Mouse (Mus musculus) WW6 (cell line): Measurements from ENCODE around the gene Cemip.

Experiments used
- DNase-seq: peaks from one replicate; pipeline ENCODE4 v3.0.0-alpha.2; 2013; ENCODE audit warnings: low read depth, low spot score

The Cemip gene

DNA sequence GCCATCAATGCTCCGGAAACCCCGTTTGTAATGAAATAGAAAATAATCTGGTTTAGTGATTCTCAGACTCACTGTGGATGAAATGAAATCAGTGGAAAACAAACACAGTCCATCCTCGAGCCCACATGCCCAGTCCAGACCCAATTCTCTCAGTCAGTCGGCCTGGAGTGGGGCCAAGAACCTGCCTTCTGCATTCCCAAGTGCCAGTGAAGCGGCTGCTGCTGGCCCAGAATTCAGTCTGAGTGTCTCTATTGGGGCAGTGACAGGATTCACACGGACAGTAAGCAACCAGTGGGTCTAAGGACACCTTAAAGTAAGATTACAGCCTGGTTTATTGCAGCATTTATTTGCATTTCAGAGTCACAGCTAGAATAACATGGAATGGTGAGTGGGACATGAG, 10.2 kb upstream of the Cemip start:
- DNase-seq, result no peak

DNA sequence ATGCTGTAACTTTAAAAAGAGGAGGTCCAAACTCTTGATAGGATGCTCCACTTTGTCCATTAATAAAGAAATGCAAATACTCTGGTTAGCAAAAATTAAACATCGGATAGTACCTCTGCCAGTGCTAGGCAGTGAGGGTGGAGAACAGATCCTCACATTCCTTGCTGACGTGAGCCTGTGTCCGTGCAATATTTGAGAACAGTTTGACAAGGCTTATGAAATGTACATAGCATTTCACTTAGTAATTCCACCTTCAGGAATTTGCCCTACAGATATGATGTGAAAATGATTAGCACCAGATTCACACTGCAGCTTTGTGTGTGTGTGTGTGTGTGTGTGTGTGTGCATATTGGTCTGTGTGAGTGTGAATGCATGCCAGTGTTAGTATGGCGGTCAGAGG, 4.5 kb upstream of the Cemip start:
- DNase-seq, result no peak

DNA sequence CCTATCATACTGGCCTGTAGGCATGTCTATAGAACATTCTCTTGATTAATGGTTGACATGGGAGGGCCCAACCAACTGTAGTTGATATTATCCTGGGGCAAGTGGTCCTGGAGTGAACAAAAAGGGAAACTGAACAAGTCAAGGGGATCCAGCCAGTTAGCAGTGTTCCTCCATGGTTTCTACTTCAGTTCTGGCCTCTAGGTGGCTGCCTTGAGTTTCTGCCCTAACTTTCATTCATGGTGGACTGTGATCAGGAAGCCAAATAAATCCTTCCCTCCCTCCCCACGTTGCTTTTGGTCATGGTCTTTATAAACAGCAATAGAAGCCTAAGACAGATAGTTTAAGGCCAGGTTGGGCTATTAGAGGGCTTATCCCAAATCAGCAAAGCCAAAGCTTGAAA, 3.5 kb upstream of the Cemip start:
- no peak for DNase-seq

DNA sequence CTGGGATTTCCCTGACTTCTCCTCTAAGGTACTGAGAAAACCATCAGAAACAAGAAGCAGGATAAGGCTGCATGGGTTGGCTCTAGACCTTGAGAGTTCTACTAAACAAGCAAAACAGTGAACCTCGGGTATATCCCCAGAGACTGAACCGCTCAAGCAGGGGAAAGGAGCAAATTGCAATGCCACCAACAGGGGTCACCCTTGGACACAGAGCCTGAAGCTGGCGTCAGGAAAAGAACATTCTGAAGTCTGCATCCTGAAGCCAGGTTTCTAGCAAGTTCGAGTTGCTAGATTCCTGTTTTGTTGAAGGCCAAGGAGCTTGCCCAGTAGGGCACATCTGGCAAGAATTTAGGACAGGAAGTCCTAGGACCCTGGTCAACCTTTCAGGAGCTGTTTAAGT, 2.7 kb upstream of the Cemip start:
- peak; percentile 46 for DNase-seq

DNA sequence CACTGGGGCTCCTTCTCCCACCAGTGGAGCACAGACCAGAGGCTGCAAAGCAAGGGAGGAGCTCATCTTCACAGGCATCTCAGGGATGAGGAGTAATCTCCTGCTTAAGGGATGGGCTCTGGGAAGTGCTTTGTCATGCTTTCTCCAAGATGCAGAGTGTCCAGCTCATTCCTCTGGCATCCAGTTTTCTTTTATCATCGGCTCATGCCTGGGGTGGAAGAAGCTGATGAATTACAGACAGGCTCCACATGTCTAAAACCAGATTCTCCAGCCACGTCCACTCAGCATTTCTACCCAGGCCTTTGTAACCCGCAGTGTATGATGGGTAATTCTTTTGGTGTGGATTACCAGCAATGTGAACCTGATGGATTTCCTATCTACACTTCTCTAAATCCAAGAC, 1.9 kb upstream of the Cemip start:
- DNase-seq, result no peak

DNA sequence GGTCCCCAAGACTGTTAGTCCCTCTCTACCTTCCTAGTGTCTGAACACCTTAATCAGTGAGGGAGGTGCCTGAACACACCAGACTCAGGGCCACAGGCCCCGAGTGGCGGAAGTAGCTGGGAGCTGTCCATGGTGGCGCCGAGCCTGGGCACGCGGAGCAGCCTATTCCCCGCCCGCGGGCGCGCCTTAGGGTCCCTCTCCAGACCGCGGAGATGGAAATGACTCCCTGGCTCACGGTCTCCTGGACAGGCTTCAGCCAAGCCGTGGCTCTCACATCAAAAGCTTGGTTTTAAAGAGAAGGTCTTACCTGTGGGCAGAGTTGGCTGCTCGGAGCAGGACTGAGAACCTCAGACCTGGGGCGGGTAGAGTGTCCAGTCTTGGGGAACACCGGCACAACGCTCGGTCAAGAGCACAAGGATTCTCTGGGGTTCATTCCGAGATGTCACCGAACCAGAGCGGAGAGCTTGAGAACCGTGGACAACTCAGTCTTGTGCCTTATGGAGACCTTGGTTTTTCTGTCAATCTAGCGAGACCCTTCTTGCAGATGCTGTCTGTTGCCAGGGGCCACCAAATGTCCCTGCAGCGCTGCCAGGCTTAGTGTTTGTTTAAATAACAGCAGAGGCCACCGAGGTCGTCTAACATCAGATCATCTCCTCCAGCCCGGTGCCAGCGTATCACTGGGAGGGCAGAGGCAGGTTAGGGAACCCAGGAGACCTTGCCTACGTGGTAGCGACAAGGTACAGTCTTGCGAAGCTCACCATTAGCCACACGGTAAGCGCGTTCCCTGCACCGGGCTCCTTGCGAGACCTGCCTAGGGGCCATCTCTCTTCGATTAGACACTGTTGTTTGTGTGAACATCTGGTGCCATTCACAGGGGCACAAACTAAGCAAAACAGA, 1.0 kb downstream of the Cemip start:
- peak; percentile 24 for DNase-seq

DNA sequence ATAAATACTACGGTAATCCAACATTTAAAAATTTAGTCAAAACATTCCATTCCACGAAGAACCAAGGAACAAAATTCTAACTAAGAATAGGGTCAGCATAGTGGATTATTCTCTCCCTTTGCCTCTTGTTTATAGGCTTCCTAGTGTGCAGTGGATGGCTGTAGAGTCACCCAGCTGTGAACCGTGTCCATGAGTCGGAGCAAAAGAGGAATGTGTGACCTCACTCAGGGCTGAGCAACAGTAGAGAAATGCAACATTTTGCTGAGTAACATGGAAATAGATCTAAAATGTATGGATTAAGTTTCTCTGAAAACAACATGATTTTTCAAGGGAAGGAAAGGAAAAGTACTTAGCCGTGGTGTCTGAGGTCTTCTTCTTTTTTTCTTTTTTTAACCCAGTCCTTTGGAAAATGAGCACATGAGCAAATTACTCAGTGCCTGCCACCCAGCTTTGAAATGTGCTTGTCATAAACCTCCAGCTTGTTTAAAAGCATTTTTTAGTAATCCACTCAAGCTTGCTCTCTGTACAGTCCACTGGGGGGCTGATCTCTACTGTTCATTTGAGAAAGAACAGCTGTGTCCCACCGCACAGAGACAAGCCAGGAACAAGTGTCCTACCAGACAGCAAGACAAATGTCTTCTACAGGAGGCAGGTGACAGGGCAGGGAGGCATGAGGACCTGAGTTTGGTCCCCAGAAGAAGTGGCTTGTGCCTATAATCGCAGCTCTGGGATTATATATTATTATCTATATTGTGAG, 8.9 kb downstream of the Cemip start:
- no peak for DNase-seq

DNA sequence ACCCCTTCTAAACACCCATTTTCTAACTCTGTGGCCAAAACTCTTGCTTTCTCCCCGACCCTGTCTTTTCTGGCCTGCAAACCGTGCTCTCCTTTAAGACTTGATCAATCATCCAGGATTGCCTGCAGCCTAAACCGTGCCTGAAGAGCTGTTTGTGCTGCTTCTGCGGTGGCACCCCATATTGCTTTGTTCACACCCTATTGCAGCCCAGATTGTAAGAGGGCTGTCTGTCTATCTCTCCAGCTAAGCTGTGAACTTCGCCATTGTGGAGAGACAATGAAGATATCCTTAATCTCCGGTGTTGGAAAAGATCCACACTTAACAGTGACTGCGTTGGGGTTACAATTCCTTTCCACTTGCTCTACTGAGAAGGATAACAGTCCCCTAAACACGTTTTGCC, 12.0 kb downstream of the Cemip start:
- no peak for DNase-seq

DNA sequence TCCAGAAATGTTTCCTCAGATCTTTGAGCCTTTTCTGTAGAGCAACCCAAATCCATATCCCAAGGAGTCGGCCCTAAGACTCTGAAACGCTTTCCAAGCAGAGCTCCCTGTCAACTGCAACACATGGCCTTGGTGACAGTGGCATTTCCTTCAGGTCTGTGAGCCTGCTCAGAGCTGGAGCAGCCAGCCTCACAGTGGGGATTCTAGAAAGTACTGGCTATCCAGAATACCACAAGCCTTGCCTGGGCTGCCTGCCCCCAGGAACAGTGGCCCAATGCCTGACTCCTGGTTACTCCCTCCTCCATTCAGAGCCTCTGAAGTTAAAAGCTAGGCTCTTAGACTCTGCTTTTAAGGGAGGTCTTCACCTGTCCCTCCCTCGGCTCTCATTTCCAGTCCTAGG, 12.4 kb downstream of the Cemip start:
- DNase-seq, result no peak

DNA sequence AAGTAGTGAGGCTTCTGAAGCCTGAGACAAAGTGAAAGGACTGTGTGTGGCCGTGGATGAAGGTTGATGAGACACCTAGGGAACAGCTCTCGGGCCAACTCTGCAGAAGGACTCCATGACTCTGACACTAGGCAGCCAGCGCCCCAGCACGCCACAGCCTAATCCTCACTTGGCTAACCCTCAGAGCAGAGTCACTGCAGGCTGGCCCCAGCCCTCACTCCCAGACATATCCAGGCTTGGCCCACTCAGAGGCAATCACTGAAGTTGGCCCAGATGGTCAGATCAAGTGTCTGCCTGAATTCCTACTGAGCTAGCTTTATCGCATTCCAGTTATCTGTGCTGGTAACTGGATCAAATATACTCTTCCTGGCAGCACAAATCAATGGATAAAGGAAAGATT, 17.4 kb downstream of the Cemip start:
- DNase-seq, result no peak

DNA sequence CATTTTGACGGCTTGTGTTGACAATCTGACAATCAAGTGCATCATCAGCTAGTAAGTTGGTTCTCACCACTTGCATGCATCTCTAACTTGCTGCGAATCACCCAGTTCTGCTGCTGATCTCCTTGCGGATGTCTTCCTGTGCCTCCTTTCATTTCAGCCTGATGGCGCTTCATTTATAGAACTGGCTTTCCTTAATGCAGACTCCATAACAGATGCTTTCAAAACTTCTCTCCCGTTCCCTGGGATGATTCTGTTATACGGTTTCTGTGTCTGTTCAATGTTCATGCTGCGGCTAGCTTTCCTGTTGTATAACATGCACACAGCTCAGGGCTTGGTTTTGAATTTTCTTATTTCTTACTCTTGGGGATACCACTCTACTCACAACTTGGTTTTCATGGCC, 26.5 kb downstream of the Cemip start:
- DNase-seq, result no peak

DNA sequence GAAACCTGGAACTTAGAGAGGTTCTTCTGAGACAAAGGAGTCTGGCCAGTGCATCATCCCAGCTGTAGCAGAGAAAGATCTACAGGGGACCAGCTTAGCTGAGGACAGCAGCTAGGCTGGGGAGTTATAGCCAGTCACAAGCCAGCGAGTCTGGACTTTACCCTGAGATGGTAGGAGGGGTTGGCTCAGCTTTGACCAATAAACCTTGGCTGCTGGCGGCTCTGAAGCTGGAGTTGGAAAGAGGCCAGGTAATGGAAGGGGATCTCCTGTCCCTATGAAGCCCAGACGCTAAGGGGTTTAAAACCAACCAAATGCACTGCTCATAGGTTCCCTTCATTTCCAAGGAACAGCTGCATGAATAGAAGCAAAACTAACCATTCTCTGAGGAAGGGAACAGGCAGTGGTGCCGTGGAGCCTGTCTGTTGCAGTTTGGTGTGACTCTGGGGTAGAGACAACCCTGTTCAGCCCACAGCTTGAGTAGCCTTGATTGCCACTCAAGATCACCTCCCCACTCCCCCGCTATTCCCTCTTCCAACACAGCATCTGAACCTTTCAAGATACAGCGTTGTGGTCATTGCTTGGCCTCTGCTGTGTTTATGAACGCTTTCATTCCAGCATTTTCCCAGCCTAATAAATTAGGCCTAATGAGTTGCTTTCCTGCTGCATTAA, 30.2 kb downstream of the Cemip start:
- DNase-seq, result no peak

DNA sequence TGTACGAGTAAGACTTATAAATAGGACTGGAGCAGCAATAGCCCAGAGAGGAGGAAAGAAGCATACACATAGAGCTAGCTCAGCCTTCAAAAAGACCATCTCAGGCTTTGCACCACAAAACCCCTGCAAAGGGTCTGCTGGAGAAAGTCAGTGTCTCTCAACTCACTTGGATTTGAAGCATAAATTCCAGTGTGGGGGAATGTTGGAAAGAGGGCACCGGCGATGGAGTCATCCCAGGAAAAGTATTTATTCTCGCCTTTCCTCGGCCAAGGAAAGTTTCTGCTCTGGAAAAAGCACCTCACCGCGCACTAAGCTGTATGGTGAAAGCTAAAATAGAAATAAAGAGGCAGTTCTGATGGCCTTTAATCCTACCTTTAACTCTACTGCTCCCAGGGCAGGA, 32.4 kb downstream of the Cemip start:
- DNase-seq, result no peak

DNA sequence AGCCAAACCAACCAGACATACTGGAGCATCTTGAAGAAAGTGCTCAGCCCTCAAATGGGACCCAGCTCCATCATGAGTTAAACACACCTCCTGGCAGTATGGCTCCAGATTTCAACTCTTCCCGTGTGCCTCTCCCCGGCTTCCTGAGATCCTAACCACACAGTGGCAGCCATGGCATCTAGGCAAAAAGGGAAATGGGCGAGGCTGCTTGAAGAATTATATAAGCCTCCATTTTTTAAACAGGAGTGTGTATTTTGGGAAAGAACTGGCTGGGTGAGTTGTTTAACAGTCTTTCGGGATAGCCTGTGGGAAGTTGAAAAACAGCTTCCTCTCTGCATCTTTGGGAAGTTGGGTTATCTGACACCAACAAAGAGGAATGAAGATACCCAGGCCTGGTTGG, 34.9 kb downstream of the Cemip start:
- DNase-seq, result no peak

DNA sequence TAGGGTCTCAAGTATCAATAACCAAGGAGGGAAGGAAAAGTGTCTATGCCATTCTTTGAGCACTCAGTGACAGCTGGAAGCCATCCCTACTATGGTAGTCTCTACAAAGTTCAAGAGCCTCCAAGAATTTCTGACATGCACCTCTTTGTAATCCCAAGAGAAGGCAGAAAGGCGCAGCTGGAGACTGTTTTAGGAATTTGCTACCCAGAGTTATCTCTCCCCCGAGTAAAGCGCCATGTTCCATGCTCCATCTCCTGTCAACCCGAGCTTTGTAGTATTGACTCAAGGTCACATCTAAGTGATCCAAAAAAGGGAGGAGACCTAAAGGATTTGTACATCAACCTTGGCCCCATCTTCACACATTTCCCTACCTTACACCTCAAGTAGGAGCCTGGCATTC, 40.8 kb downstream of the Cemip start:
- DNase-seq, result no peak

DNA sequence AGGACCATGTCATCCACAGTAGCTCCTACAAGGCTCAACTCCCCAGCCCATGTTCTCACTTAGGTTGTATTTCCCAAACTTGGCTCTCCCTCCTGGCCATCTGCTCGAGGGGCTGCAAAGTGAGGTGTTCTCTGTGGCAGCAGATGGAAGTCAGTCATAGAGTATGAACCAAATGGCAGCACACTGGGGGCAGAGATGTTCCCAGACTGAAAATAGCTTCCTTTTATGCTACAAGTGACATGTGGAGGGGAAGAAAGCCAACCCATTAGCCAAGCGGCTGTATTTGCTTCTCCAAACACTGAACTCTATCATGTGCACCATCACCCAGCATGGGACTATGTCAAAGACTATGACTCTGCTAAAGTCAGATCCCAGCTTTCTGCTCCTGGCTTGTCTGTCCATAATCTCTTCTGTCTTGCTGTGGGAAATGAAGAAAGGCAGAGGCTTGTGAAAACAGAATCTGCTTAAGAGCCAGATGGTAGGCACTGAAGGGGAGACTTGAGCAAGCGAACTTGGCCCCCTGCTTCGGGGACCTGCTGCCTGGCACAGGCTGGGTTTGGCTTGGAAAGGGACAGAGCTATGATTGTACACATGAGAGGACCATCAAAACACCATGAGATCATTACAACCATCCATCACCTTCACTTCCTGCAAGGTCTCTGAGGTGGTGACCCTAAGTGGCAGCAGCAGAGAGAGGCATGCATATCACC, 41.6 kb downstream of the Cemip start:
- no peak for DNase-seq

DNA sequence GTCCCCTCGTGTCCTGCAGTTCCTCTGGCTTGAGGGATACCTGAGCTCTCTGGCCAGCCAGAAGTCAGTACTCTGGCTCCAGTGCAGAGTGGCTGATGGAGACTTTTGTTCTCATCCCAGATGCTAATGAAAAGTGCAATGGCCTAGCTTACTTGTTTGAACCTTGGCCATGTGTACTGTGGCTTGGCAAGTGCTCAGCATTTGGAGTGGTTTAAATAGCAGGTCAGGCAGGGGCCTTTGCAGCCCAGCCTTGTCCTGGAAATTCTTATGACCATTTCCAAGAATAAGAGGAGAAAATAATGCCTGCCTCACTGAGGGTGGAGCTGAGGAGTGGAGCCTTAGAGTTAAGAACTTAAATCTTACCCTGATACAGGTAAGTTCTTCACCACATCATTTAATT, 43.6 kb downstream of the Cemip start:
- DNase-seq, result no peak

DNA sequence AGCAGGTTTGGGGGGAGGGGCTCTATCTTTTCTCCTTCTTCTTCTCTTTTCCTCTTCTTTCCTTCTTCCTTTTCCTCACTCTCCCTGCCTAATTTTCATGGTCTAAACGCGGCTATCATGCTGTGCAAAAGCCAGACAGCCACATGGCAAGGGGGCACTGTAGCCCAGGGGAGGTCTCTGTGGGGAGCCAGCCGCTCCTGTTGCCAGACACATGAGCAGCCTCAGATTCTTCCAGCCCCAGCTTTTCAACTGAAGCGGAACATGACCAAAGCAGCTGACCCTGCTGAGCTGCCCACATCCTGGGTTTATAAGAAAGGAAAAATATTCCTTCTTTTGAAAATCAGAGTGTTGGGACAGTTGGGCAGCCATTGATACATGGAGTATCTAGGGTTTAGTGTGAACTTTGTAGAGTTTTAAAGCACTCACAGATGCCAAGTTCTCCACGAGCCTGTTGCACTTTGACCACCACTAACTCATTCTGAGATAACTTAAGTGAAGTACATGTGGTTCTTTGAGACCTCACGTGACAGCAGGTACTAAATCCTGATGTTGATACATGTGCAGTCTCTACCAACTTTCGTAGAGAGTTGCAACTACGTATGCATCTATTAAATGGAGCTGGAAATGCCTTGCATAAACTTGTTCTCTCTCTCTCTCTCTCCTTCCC, 46.3 kb downstream of the Cemip start:
- no peak for DNase-seq

DNA sequence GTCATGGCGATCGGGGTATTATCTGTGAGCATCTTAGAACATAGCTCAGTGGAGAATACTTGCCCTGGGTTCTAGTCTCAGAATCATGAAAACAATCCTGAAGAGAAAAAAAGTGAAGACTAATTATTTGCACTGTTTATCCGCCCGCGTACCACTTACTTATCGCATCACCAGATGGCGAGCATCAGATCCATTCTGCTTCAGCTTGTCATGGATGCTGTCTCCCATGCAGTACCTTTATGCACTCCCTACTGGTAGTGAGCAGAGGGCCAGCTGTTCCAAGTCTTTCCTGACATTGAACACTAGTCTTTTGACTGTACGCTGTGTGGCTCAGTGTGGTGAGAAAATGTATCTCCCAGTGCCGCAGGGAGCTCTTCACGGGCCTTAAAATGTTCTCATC, 47.7 kb downstream of the Cemip start:
- no peak for DNase-seq

DNA sequence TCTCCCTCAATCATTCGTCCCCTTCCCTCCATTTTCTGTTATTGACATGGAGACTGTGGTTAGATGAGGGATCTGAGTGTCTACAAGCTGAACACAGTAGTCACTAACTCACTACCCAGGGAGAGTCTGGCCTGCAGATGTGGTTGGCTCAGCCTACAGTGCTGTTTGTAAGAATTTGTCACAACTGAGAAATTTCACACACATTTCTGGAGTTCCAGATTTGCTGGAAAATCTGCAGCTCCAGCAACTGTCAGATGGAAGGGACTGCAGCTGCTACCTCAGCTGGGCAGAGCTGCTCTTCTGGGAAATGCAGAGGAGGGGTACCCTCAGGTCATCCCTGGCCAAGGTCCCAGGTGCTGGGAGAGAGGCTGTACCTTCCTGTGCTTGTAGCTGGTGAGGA, 53.5 kb downstream of the Cemip start:
- DNase-seq, result no peak

DNA sequence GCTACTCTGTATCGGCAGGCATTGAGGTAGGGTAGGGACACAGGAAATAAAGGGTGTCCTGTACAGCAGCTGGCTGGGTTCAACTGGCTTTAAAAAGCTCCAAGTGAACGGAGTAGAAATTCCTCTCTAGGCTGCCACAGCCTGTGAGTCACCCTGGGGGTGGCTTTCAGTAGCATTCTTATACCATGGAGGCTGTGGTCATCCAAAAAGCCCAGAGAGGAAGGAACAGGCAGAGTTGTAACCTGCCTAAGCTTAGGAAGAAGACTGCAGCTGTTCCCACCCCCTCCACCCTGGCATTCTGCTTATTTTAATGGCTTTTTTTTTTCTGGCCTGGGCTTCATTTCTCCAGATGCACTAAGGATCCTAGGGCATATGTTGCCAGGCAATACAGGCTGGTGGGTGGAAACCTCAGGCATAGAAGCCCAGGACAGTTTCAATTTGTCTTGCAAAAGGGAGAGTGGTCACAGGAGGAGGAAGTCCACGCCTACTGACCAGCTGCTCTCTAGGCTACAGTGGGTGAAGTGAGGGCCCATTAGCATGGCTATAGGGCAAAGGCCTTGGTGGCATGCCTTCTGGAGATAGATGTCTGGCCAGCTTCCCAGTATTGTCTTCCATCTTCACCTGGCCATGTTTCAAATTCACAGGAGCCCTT, 57.1 kb downstream of the Cemip start:
- DNase-seq, result no peak
